Comparison of ENCODE assay signal across 22 mouse cellular contexts in the genomic region with DNA sequence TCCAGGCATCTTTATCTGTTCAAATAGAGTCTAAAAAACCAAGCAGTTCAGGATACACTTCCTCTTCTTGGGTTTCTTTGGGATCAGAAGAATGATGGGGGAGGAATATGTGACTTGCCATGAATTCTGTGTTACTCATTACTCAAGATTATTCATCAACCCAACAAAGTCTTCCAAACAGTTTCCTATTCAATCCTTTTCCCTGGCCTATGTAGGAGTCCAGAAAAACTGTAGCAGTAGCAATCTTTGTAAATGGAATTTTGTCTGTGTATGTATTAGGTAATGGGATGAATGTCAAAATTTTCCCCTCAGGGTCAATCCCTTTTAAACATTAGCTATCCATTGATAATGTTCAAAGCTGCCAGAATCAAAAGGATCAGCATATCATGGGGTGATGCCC.
A peak's percentile ranks its signal among the peaks of the same experiment; 100 is the strongest.
DNase-seq lines count a peak whose midpoint lies in the region; ATAC-seq and TF ChIP-seq lines count a peak whose summit lies in the region.
"Had no signal": no experiment of that assay in that cellular context is flagged by ENCODE, and none has a peak within 500 bp of the region (broad histone marks: within the 10 kb centered on the region; RNA-seq: fewer than 3 reads in every experiment).

No protein-coding gene starts in this region.

- H3K4me2 ChIP-seq in kidney, embryonic 16.5 days (replicated peaks; ENCODE audit: low read depth, low read length): no peak overlapping the region
- no peak overlapping the region for H3K4me2 ChIP-seq in liver, postnatal 0 days (ENCODE audit: low read depth, low read length)
- H3K4me2 ChIP-seq: heart, embryonic 11.5 days; hindbrain, embryonic 12.5 days; hindbrain, embryonic 15.5 days had no signal

- TF ChIP-seq CTCF in kidney, adult 2 months (conservative IDR thresholded peaks at IDR 0.05; ENCODE audit: insufficient read depth, insufficient read length, low read depth, low read length): no peak
- no peak for TF ChIP-seq CTCF in liver, postnatal 0 days (IDR thresholded peaks at IDR 0.05; ENCODE audit: low read depth)

- no peaks in the 10 kb centered on the region for H3K27me3 ChIP-seq in kidney, adult 2 months (replicated peaks; ENCODE audit: control insufficient read depth, insufficient read depth, low read length)
- no peaks in the 10 kb centered on the region for H3K27me3 ChIP-seq in kidney, embryonic 16.5 days (ENCODE audit: insufficient read depth, low read length)
- no peaks in the 10 kb centered on the region for H3K27me3 ChIP-seq in liver, postnatal 0 days (ENCODE audit: insufficient read depth, low read length)
- H3K27me3 ChIP-seq: CH12.LX; hindbrain, embryonic 12.5 days; hindbrain, embryonic 15.5 days had no signal

- peak; percentile 70 for DNase-seq in kidney, adult 2 months
- no peak for DNase-seq in kidney, postnatal 14 days
- no peak for DNase-seq in kidney, postnatal 4 days
- no peak for DNase-seq in liver, postnatal 0 days
- no peak for DNase-seq in liver
- no peak for DNase-seq in B cell, adult 2 months
- DNase-seq: adrenal gland, adult 2 months; adrenal gland, postnatal 14 days; cerebellum, adult 11-12 months; cerebellum, adult 9-10 months; cerebellum, postnatal 14 days; forebrain, postnatal 0 days; gastrocnemius, adult 2 months; gastrocnemius, postnatal 14 days; heart, adult 11 months had no signal

- no peak for TF ChIP-seq EP300 in liver, postnatal 0 days (IDR thresholded peaks at IDR 0.05; ENCODE audit: low read depth)

- ATAC-seq in kidney, embryonic 16.5 days (ENCODE audit: low FRiP score, low TSS enrichment): peak; percentile 75
- peak; percentile 57 for ATAC-seq in liver, postnatal 0 days
- ATAC-seq: forebrain, embryonic 14.5 days; forebrain, postnatal 0 days had no signal

- no peak for TF ChIP-seq POLR2A in kidney, adult 2 months (IDR thresholded peaks at IDR 0.05; ENCODE audit: low read depth, low read length)

- H3K4me1 ChIP-seq in kidney, adult 2 months (ENCODE audit: control insufficient read depth, insufficient read depth, low read length): peaks cover 21% of the 10 kb centered on the region; the same call in 1 of the 2 replicates
- peaks cover 8% of the 10 kb centered on the region for H3K4me1 ChIP-seq in kidney, embryonic 16.5 days (ENCODE audit: insufficient read depth, low read length)
- 0 out of 2 replicates have a peak, but pooled peaks cover 2% of the 10 kb centered on the region for H3K4me1 ChIP-seq in liver, postnatal 0 days (ENCODE audit: insufficient read depth)
- H3K4me1 ChIP-seq: hindbrain, embryonic 12.5 days; hindbrain, embryonic 15.5 days had no signal

- H3K27ac ChIP-seq in kidney, adult 2 months (ENCODE audit: insufficient read depth, low read depth, low read length): peak overlapping the region; percentile 95
- peak overlapping the region; percentile 72; the same call in 1 of the 2 replicates for H3K27ac ChIP-seq in kidney, embryonic 16.5 days (ENCODE audit: low read length)
- H3K27ac ChIP-seq in liver, postnatal 0 days (ENCODE audit: low read depth): peak overlapping the region; percentile 11; the same call in 1 of the 2 replicates
- H3K27ac ChIP-seq: gastrocnemius, adult 2 months; hindbrain, embryonic 12.5 days; hindbrain, embryonic 15.5 days had no signal

- no peak overlapping the region for H3K4me3 ChIP-seq in kidney, adult 2 months (ENCODE audit: insufficient read depth, low read depth, low read length)
- no peak overlapping the region for H3K4me3 ChIP-seq in kidney, embryonic 16.5 days (ENCODE audit: low read length)
- H3K4me3 ChIP-seq in liver, postnatal 0 days (ENCODE audit: low read depth, low read length): no peak overlapping the region
- H3K4me3 ChIP-seq: gastrocnemius, adult 2 months; hindbrain, embryonic 12.5 days; hindbrain, embryonic 15.5 days had no signal

- H3K9ac ChIP-seq in kidney, embryonic 16.5 days (replicated peaks; ENCODE audit: low read length): no peak overlapping the region
- H3K9ac ChIP-seq in liver, postnatal 0 days (replicated peaks): no peak overlapping the region
- H3K9ac ChIP-seq: forebrain, postnatal 0 days; hindbrain, embryonic 12.5 days; hindbrain, embryonic 15.5 days had no signal

- H3K9me3 ChIP-seq in kidney, embryonic 16.5 days (ENCODE audit: low read length): no peaks in the 10 kb centered on the region
- H3K9me3 ChIP-seq in liver, postnatal 0 days (ENCODE audit: low read length): no peaks in the 10 kb centered on the region
- H3K9me3 ChIP-seq: G1E; hindbrain, embryonic 12.5 days; hindbrain, embryonic 15.5 days had no signal

- no peaks in the 10 kb centered on the region for H3K36me3 ChIP-seq in kidney, adult 2 months (ENCODE audit: control insufficient read depth, insufficient read depth, low read length)
- H3K36me3 ChIP-seq in kidney, embryonic 16.5 days (ENCODE audit: insufficient read depth, low read length): no peaks in the 10 kb centered on the region
- no peaks in the 10 kb centered on the region for H3K36me3 ChIP-seq in liver, postnatal 0 days (replicated peaks; ENCODE audit: insufficient read depth, low read length)
- H3K36me3 ChIP-seq: G1E; hindbrain, embryonic 12.5 days; hindbrain, embryonic 15.5 days had no signal

Comparison
In these comparisons a context has a peak if more than half of its experiments do, and no peak if none do; other contexts are left out.
1. H3K27ac ChIP-seq: peak in every context shown above with its lines; median percentile 95 in kidney, adult 2 months; 72 in kidney, embryonic 16.5 days; 11 in liver, postnatal 0 days.